Mouse (Mus musculus): ENCODE data around the gene Ccdc62. TPM values are rescaled to one million over a fixed set of nuclear protein-coding genes. Genes with fewer than 3 reads are reported as not detected.

Gene Ccdc62
- total RNA-seq, 1 experiment from 2014 or later: 5.8 TPM

- ATAC-seq (ENCODE audit: extremely low read depth, insufficient number of reproducible peaks, low FRiP score, poor library complexity, severe bottlenecking): peak; percentile 80
Measured at GRCm38 (mm10) chr5:123974616-123975111, 44.2 kb downstream of the Ccdc62 start.

- no peak for ATAC-seq (ENCODE audit: extremely low read depth, insufficient number of reproducible peaks, low FRiP score, poor library complexity, severe bottlenecking)
Measured at GRCm38 (mm10) chr5:123975668-123976180, 45.2 kb downstream of the Ccdc62 start.

- ATAC-seq (ENCODE audit: extremely low read depth, insufficient number of reproducible peaks, low FRiP score, poor library complexity, severe bottlenecking): no peak
Measured at GRCm38 (mm10) chr5:123977231-123977630, 46.8 kb downstream of the Ccdc62 start.

GRCm38 (mm10) chr5:123978131-123978530 is 47.7 kb downstream of the Ccdc62 start:
- ATAC-seq (ENCODE audit: extremely low read depth, insufficient number of reproducible peaks, low FRiP score, poor library complexity, severe bottlenecking): no peak

GRCm38 (mm10) chr5:123979221-123979979 is 48.9 kb downstream of the Ccdc62 start:
- ATAC-seq (ENCODE audit: extremely low read depth, insufficient number of reproducible peaks, low FRiP score, poor library complexity, severe bottlenecking): no peak

GRCm38 (mm10) chr5:123979980-123980369 is 49.5 kb downstream of the Ccdc62 start:
- ATAC-seq (ENCODE audit: extremely low read depth, insufficient number of reproducible peaks, low FRiP score, poor library complexity, severe bottlenecking): no peak

- peak; percentile 31; the same call in 1 of the 2 replicates for ATAC-seq (ENCODE audit: extremely low read depth, insufficient number of reproducible peaks, low FRiP score, poor library complexity, severe bottlenecking)
Measured at GRCm38 (mm10) chr5:123980521-123981249, 50.2 kb downstream of the Ccdc62 start.

- ATAC-seq (ENCODE audit: extremely low read depth, insufficient number of reproducible peaks, low FRiP score, poor library complexity, severe bottlenecking): no peak
Measured at GRCm38 (mm10) chr5:123981250-123981554, 50.7 kb downstream of the Ccdc62 start.

GRCm38 (mm10) chr5:123982838-123983237 is 52.4 kb downstream of the Ccdc62 start:
- ATAC-seq (ENCODE audit: extremely low read depth, insufficient number of reproducible peaks, low FRiP score, poor library complexity, severe bottlenecking): no peak

- ATAC-seq (ENCODE audit: extremely low read depth, insufficient number of reproducible peaks, low FRiP score, poor library complexity, severe bottlenecking): no peak
Measured at GRCm38 (mm10) chr5:123985434-123985833, 55.0 kb downstream of the Ccdc62 start.

- no peak for ATAC-seq (ENCODE audit: extremely low read depth, insufficient number of reproducible peaks, low FRiP score, poor library complexity, severe bottlenecking)
Measured at GRCm38 (mm10) chr5:123986925-123987324, 56.4 kb downstream of the Ccdc62 start.

- no peak for ATAC-seq (ENCODE audit: extremely low read depth, insufficient number of reproducible peaks, low FRiP score, poor library complexity, severe bottlenecking)
Measured at GRCm38 (mm10) chr5:123987511-123987910, 57.0 kb downstream of the Ccdc62 start.

- ATAC-seq (ENCODE audit: extremely low read depth, insufficient number of reproducible peaks, low FRiP score, poor library complexity, severe bottlenecking): no peak
Measured at GRCm38 (mm10) chr5:123989941-123990885, 59.7 kb downstream of the Ccdc62 start.

- ATAC-seq (ENCODE audit: extremely low read depth, insufficient number of reproducible peaks, low FRiP score, poor library complexity, severe bottlenecking): no peak
Measured at GRCm38 (mm10) chr5:123991321-123991720, 60.8 kb downstream of the Ccdc62 start.

GRCm38 (mm10) chr5:123992193-123992637 is 61.7 kb downstream of the Ccdc62 start:
- ATAC-seq (ENCODE audit: extremely low read depth, insufficient number of reproducible peaks, low FRiP score, poor library complexity, severe bottlenecking): no peak

GRCm38 (mm10) chr5:123992794-123993193 is 62.3 kb downstream of the Ccdc62 start:
- ATAC-seq (ENCODE audit: extremely low read depth, insufficient number of reproducible peaks, low FRiP score, poor library complexity, severe bottlenecking): peak; percentile 61

GRCm38 (mm10) chr5:123993263-123994036 is 63.0 kb downstream of the Ccdc62 start:
- no peak for ATAC-seq (ENCODE audit: extremely low read depth, insufficient number of reproducible peaks, low FRiP score, poor library complexity, severe bottlenecking)

GRCm38 (mm10) chr5:123994468-123994867 is 64.0 kb downstream of the Ccdc62 start:
- ATAC-seq (ENCODE audit: extremely low read depth, insufficient number of reproducible peaks, low FRiP score, poor library complexity, severe bottlenecking): no peak

Data from neutrophil, adult 5-6 weeks (primary cell).